Mouse (Mus musculus) heart, embryonic 11.5 days (tissue): ENCODE measurements at regions not wholly inside any gene's neighbourhood (a gene's known extent, or its start where the extent isn't known, plus 50 kb on each side); places are given as distances from the start of the nearest gene placed in this dataset.

Experiments used
- ATAC-seq: fragments of 200-750 bp; cut with Nextera tagmentation; replicated peaks from 2 replicates; pipeline ENCODE4 v1.8.0; 2017; ENCODE audit warnings: moderate library complexity; ENCODE audit not compliant: insufficient number of reproducible peaks, low FRiP score, low TSS enrichment
- H3K27ac ChIP-seq: fragments of 300-500 bp; sonication (generic); 2 replicates; pipeline ENCODE4 v1.5.1; 2014; ENCODE audit warnings: mild to moderate bottlenecking, low read depth, low read length
- H3K27me3 ChIP-seq: fragments of 300-500 bp; sonication (generic); 2 replicates; pipeline ENCODE4 v1.6.1; 2014; ENCODE audit warnings: mild to moderate bottlenecking, low read length, mixed read lengths; ENCODE audit not compliant: control insufficient read depth, insufficient read depth
- H3K36me3 ChIP-seq: fragments of 300-500 bp; sonication (generic); 2 replicates; pipeline ENCODE4 v1.6.1; 2014; ENCODE audit warnings: mild to moderate bottlenecking, low read length, moderate library complexity, mixed read lengths; ENCODE audit not compliant: control insufficient read depth, insufficient read depth
- H3K4me1 ChIP-seq: fragments of 300-500 bp; sonication (generic); 2 replicates; pipeline ENCODE4 v1.6.1; 2014; ENCODE audit warnings: low read length; ENCODE audit not compliant: control insufficient read depth, insufficient read depth
- H3K4me2 ChIP-seq: fragments of 300-500 bp; sonication (generic); 2 replicates; pipeline ENCODE4 v1.6.1; 2014; ENCODE audit warnings: mild to moderate bottlenecking, moderate library complexity
- H3K4me3 ChIP-seq: fragments of 300-500 bp; sonication (generic); 2 replicates; pipeline ENCODE4 v1.5.1; 2014; ENCODE audit warnings: low read depth, low read length
- H3K9ac ChIP-seq: fragments of 300-500 bp; sonication (generic); 2 replicates; pipeline ENCODE4 v1.6.1; 2014; ENCODE audit warnings: mild to moderate bottlenecking, low read depth, low read length, moderate library complexity
- H3K9me3 ChIP-seq: fragments of 300-500 bp; sonication (generic); replicated peaks from 2 replicates; pipeline ENCODE4 v1.6.1; 2016; ENCODE audit warnings: low read length; ENCODE audit not compliant: control insufficient read depth
- WGBS: fragments of 180-500 bp; shearing (Covaris S2); extraction: QIAGEN DNeasy Blood & Tissue Kit; methylation state at CpG from one replicate; pipeline ENCODE4 v1.1.7; 2014; ENCODE audit not compliant: insufficient replicate concordance; 5-methylcytosine and 5-hydroxymethylcytosine counted together

- H3K4me2 ChIP-seq, result no peak overlapping the region
- H3K4me1 ChIP-seq, result no peaks in the 10 kb centered on the region
- H3K36me3 ChIP-seq, result no peaks in the 10 kb centered on the region
- H3K9ac ChIP-seq, result no peak overlapping the region
- no peak overlapping the region for H3K4me3 ChIP-seq
- no peak for ATAC-seq
- no peak overlapping the region for H3K27ac ChIP-seq
- H3K9me3 ChIP-seq, result no peaks in the 10 kb centered on the region
- 54% methylated on average over 2 of the region's 2 CpGs for WGBS
- no peaks in the 10 kb centered on the region for H3K27me3 ChIP-seq
Observed at GRCm38 (mm10) chr14:54040644-54041043, 213.3 kb downstream of the Dad1 start.

- Histone ChIP-seq H3K4me2 (no peak overlapping the region), H3K36me3 (no peaks in the 10 kb centered on the region), H3K4me3 (no peak overlapping the region), H3K27ac (no peak overlapping the region), H3K9me3 (no peaks in the 10 kb centered on the region), H3K4me1 (no peaks in the 10 kb centered on the region), H3K9ac (no peak overlapping the region), H3K27me3 (no peaks in the 10 kb centered on the region)
- ATAC-seq, result no peak
- 78% methylated on average over 2 of the region's 2 CpGs for WGBS
Observed at GRCm38 (mm10) chr14:54034516-54034915, 219.4 kb downstream of the Dad1 start.

GRCm38 (mm10) chr14:54023552-54023951 is 230.4 kb downstream of the Dad1 start:
- Histone ChIP-seq H3K4me2 (no peak overlapping the region), H3K9ac (no peak overlapping the region), H3K27ac (no peak overlapping the region), H3K4me3 (no peak overlapping the region), H3K36me3 (no peaks in the 10 kb centered on the region), H3K27me3 (no peaks in the 10 kb centered on the region), H3K4me1 (no peaks in the 10 kb centered on the region), H3K9me3 (no peaks in the 10 kb centered on the region)
- no peak for ATAC-seq
- 63% methylated on average over 4 of the region's 4 CpGs for WGBS

- no peak overlapping the region for H3K27ac ChIP-seq
- H3K27me3 ChIP-seq, result no peaks in the 10 kb centered on the region
- no peak overlapping the region for H3K9ac ChIP-seq
- no peaks in the 10 kb centered on the region for H3K4me1 ChIP-seq
- 86% methylated on average over 6 of the region's 6 CpGs for WGBS
- no peaks in the 10 kb centered on the region for H3K9me3 ChIP-seq
- H3K4me3 ChIP-seq, result no peak overlapping the region
- no peaks in the 10 kb centered on the region for H3K36me3 ChIP-seq
- no peak for ATAC-seq
- H3K4me2 ChIP-seq, result no peak overlapping the region
Observed at GRCm38 (mm10) chr14:54021443-54021842, 232.5 kb downstream of the Dad1 start.

- Histone ChIP-seq H3K4me2 (no peak overlapping the region), H3K4me3 (no peak overlapping the region), H3K9ac (no peak overlapping the region), H3K9me3 (no peaks in the 10 kb centered on the region), H3K27me3 (no peaks in the 10 kb centered on the region), H3K4me1 (no peaks in the 10 kb centered on the region), H3K27ac (no peak overlapping the region), H3K36me3 (no peaks in the 10 kb centered on the region)
- 83% methylated on average over 10 of the region's 10 CpGs for whole genome bisulfite sequencing
- ATAC-seq, result no peak
Observed at GRCm38 (mm10) chr14:54014628-54015027, 239.3 kb downstream of the Dad1 start.

GRCm38 (mm10) chr14:54002083-54002482 is 251.8 kb downstream of the Dad1 start:
- no peaks in the 10 kb centered on the region for H3K36me3 ChIP-seq
- WGBS, result 69% methylated on average over 1 of the region's 1 CpGs
- ATAC-seq, result no peak

GRCm38 (mm10) chr14:54000527-54000926 is 253.4 kb downstream of the Dad1 start:
- H3K9ac ChIP-seq, result no peak overlapping the region
- no peak overlapping the region for H3K4me3 ChIP-seq
- H3K4me1 ChIP-seq, result no peaks in the 10 kb centered on the region
- no peaks in the 10 kb centered on the region for H3K36me3 ChIP-seq
- H3K27me3 ChIP-seq, result no peaks in the 10 kb centered on the region
- no peaks in the 10 kb centered on the region for H3K9me3 ChIP-seq
- no peak for ATAC-seq
- no peak overlapping the region for H3K27ac ChIP-seq
- 70% methylated on average over 5 of the region's 5 CpGs for WGBS
- H3K4me2 ChIP-seq, result no peak overlapping the region

More at GRCm38 (mm10) chr14:54002083-54002482, 251.8 kb downstream of the Dad1 start:
- Histone ChIP-seq H3K4me3 (no peak overlapping the region), H3K27me3 (no peaks in the 10 kb centered on the region), H3K4me2 (no peak overlapping the region), H3K4me1 (no peaks in the 10 kb centered on the region), H3K9me3 (no peaks in the 10 kb centered on the region), H3K27ac (no peak overlapping the region), H3K9ac (no peak overlapping the region)

- Histone ChIP-seq H3K4me3 (no peak overlapping the region), H3K27me3 (no peaks in the 10 kb centered on the region), H3K9me3 (no peaks in the 10 kb centered on the region), H3K9ac (no peak overlapping the region), H3K4me2 (no peak overlapping the region), H3K36me3 (no peaks in the 10 kb centered on the region), H3K4me1 (no peaks in the 10 kb centered on the region), H3K27ac (no peak overlapping the region)
- WGBS, result 42% methylated on average over 2 of the region's 2 CpGs
- no peak for ATAC-seq
Observed at GRCm38 (mm10) chr14:53993427-53993826, 260.5 kb downstream of the Dad1 start.

GRCm38 (mm10) chr14:53992712-53993286 is 261.1 kb downstream of the Dad1 start:
- no peaks in the 10 kb centered on the region for H3K27me3 ChIP-seq
- H3K4me2 ChIP-seq, result no peak overlapping the region
- no peaks in the 10 kb centered on the region for H3K9me3 ChIP-seq
- 55% methylated on average over 11 of the region's 11 CpGs for WGBS
- H3K27ac ChIP-seq, result no peak overlapping the region
- H3K36me3 ChIP-seq, result no peaks in the 10 kb centered on the region
- ATAC-seq, result no peak
- H3K4me3 ChIP-seq, result no peak overlapping the region
- H3K9ac ChIP-seq, result no peak overlapping the region
- no peaks in the 10 kb centered on the region for H3K4me1 ChIP-seq
